15 mouse cellular contexts compared by ENCODE assay signal in genomic region chr4:30315348-30315747, GRCm38 (mm10).
"Had no signal": no experiment of that assay in that cellular context is flagged by ENCODE, and none has a peak within 500 bp of the region (broad histone marks: within the 10 kb centered on the region; RNA-seq: fewer than 3 reads in every experiment).

No protein-coding gene starts in this region.

- H3K27me3 ChIP-seq: lung, embryonic 15.5 days; midbrain, embryonic 12.5 days; neural tube, embryonic 12.5 days; stomach, embryonic 15.5 days had no signal

- H3K4me2 ChIP-seq: lung, embryonic 15.5 days; midbrain, embryonic 12.5 days; neural tube, embryonic 12.5 days; stomach, embryonic 15.5 days had no signal

- H3K36me3 ChIP-seq: lung, embryonic 15.5 days; midbrain, embryonic 10.5 days; midbrain, embryonic 12.5 days; neural tube, embryonic 12.5 days; stomach, embryonic 15.5 days had no signal

- H3K4me3 ChIP-seq: lung, embryonic 15.5 days; midbrain, embryonic 10.5 days; midbrain, embryonic 12.5 days; neural tube, embryonic 12.5 days; stomach, embryonic 15.5 days had no signal

- H3K4me1 ChIP-seq: lung, embryonic 15.5 days; neural tube, embryonic 12.5 days; stomach, embryonic 15.5 days had no signal

- H3K27ac ChIP-seq: lung, embryonic 15.5 days; midbrain, embryonic 10.5 days; midbrain, embryonic 12.5 days; neural tube, embryonic 12.5 days; stomach, embryonic 15.5 days; stomach, postnatal 0 days had no signal

- H3K9me3 ChIP-seq: lung, embryonic 15.5 days; midbrain, embryonic 10.5 days; midbrain, embryonic 12.5 days; neural tube, embryonic 12.5 days; stomach, embryonic 15.5 days had no signal

- ATAC-seq: midbrain, embryonic 16.5 days had no signal

- H3K9ac ChIP-seq: lung, embryonic 15.5 days; midbrain, embryonic 12.5 days; neural tube, embryonic 12.5 days; stomach, embryonic 15.5 days had no signal

- DNase-seq: lung, adult 2 months; lung, postnatal 10 days; lung, postnatal 4 days; midbrain, embryonic 14.5 days; right cerebral cortex, postnatal 14 days; thymus, adult 2 months; thymus, postnatal 25 days; thymus, postnatal 4 days had no signal
